Mouse (Mus musculus) mouse trophoblast stem cell (cell line): ENCODE data around the gene Art3.
"Not testable (repeated sequence)": the region's sequence is repeated elsewhere in the genome, so short reads cannot be mapped to it uniquely, and the experiment has no call there.

ENCODE experiments used
- in situ Hi-C, 2 experiments: fragments of 300-500 bp; cut with MseI, MboI; formaldehyde crosslinking; loops; 2 replicates in 1 of 2; 3 replicates in 1 of 2; pipeline ENCODE4 v1.15.1; 2025

Art3 gene

DNA sequence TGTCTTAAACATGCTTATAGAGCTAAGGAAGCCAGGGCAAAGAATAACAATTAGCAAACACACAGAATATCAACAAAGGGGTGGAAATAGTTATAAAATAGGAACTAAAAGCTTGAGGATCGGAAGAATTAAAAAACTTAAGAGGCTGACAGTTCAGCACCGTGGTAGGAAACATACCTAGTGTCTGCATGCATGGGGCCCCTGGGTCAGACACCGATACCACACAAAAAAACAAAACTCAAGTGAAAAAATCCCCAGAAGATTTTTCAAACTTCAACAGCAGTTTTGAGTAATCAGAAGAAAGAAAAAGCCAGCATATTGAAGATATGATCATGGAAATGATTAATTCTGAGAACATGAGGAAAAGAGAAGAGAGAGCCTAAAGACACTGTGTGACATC, 5.1 kb downstream of the Art3 start:
- in situ Hi-C loops: no loop called here

DNA sequence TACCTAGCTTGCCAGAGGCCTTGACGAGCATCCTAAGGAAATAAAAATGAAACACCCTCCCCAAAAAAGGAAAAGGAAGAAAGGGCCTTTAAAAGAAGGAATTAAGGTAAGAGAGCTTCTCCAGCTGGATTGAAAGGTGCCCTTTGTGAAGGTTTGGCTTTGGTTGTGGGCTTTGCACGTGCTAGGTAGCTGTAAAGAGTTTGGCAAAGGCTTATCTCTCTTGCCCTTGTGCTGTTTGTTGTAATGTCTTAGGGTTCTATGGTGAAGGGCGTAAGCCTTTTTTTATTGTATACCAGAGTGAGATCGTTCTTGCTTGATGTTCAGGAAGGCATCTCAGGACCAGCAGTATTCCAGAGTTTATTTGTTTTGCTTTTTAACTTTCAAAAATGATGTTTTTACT, 9.0 kb downstream of the Art3 start:
- in situ Hi-C loops: no loop called here

DNA sequence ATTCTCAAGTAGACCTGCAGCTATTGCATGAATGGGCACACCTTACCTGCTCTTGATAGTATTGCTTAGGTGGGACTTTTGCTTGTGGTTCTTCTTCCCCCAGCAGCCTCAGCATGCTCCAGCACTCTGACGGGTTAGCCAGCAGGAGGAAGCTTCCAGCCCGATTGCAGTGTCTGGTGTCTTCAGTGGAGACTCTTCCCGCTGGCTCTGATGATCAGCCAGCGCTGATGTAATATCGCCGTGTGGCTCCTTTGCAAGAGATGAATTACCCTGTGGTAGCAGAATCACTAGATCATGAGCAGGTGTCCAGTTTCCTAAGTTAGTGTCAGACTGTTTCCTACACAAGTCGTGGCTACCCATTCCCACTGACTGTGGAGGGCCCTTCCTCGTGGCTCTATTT, 13.4 kb downstream of the Art3 start:
- in situ Hi-C loops: no loop called here

- in situ Hi-C loops: no loop called here
Measured at GRCm38 (mm10) chr5:92348794-92349413, 17.3 kb downstream of the Art3 start, which contains the start of gene Cxcl10. Cxcl10 (minus strand) TSS chr5:92348889.

DNA sequence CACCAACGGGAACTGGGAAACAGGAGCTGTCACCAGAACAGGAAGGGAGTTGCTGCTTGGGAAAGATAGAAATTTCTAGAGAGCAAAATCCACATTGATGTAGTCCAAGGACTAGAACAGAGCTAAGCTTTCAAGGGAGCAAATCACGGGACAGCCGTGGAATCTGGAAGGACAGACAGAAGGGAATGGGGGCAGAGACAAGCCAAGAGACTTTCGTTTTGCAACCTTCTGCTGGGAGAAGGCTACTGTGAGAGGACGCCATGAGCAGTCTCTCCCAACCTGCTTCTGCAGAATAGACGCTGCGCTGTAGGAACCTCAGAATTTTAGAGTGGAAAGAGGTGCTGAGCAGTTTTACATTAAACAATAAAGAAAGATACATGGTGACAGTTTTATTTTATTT, 18.1 kb downstream of the Art3 start:
- in situ Hi-C loops: no loop called here

DNA sequence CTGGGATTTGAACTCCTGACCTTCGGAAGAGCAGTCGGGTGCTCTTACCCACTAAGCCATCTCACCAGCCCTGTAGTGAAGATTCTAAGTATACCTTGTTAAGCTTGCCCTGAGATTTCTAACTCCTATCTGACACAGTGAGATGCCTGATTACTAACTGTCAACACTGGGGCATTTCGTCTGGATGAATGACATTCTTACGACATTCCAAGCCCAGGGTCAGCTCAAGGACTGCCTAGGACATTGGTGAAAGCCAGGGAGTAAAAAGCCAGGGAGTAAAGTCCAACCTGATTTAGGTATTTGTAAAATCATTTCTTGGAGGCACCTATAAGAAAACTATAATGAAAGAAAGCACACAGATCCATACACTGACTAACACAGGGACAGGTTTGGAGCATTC, 21.1 kb downstream of the Art3 start:
- in situ Hi-C loops: not testable (repeated sequence)

DNA sequence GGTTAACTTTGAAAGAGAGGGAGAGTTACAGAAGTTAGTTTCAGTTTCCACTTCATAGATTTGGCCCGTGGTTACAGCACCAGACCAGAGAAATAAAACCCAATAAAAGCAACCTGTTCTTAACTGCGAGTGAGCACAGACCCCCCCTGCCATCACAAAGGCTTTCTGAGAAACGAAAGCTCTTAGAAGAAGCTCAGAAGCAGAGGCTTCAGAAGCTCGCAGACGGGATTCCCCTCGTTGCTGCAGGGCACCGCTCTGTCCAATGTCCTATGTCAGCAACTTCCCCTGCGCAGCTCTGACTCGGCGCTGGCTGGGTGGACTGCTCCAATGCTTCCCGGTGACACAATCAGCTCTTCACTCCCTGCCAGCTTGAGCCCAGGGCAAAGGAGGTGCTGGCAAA, 21.9 kb downstream of the Art3 start:
- in situ Hi-C loops: no loop called here

DNA sequence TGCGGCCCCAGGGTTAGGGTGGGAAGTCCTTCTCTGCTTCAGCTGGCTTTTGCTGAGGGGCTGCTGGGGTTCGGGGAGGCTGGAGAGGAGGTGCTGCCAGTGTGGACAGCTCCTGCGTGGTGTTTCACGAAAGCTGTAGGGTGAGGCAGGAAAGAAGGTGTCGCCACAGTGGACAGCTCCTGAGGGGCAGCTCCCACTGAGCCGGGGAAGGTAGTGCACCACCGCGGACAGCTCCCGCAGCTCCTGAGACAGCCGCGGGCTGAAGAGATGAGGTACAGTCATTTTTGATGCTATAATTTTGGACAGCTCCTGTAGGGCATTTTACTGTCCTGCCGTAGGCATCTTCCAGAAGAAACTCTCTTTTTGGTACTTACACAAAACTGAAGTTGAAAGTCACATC, 26.4 kb downstream of the Art3 start:
- in situ Hi-C loops: no loop called here

DNA sequence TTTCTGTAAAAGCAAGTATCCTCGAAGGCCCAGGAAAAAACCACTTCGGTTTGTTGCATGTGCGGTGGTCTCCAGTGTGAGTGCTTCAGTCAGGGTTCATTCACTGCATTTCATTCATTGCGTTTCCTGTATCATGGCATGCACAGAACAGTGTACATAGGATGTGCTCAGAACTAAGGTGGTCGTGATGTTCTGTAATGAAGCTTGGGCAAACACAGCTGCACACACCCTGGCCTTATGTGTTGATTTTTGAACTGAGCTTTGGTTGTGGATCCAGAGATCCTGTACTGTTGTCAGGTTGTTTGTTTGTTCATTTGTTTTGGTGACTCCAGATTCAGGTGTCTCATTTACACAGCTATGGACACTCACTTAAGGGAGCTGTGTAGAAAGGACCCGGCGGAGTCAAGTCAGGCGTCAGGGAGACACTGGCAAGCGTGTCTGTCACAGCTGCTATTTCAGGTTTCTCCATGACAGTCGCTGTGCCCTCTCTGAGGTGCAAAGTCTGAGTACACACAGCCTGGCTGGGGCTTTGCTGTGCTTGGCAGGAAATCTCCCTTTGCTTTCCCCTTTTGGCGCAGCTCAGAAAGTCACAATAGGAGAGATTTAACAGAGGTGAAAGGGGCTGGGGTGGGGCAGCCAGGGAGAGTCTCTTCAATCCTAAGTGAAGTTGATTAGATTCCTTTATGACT, 27.3 kb downstream of the Art3 start:
- in situ Hi-C loops: no loop called here

DNA sequence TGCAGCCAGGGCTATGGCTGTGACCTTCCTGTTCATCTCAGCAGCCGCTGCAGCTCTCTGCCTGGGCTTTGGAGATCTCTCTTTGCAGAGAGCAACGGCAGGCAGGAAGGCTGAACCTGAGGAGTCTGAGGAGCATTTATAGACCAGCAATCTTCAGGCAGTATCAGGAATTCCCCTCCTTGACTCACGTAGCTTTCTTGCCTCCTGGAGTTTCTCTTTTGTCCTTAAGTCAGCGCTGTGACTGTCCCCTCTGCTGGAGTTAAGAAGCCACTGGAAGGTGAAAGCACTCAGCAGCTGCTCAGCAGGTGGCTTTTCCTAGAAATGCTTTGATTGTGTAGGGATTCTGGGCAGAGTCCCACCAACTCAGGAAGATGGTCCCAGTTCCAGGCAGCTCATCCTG, 31.6 kb downstream of the Art3 start:
- in situ Hi-C loops: no loop called here

DNA sequence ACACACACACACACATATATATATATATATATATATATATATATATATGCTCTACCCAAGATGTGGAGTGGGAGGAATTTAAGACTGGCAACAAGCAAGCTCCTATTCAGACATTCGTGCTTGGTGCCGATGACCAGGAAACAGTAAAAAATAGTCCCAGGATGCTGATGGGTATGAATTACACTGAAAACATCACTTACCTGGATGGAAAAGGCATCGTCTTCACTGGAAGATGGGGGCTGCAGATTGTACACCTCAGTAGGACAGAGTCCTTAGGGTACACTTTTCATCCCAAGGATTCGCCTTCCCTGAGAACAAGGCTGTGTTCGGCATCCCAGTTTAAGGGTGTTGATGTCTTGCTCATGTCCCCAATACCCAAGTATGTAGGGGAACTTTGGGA, 32.4 kb downstream of the Art3 start:
- in situ Hi-C loops: no loop called here

DNA sequence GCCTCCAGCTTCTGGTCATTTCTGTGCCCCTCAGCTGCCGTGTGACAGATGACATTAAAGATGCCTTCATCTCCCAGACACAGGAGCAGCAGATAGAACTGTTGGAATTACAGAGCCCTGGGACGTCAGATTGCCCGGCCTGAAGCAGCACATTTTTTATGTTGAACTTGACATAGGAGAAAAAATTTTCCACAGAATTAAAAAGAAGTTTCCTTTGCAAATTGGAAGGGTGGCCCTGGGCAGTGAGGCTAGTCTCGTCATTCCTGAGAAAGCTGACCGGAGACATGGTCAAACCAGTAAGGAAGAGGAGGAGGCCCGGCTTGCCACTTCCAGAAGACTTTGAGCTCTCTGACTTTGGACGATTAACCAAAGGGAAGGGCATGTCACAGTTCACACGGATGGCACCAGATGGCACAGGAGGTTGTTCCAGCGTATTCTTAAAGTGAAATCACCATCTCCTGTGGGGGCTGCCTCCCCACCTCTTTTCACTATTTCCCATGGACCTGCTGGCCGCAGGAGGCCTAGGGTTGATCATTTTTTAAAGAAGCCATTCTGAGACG, 33.6 kb downstream of the Art3 start:
- in situ Hi-C loops: no loop called here

- in situ Hi-C loops: no loop called here
Measured at GRCm38 (mm10) chr5:92366565-92366964, 34.9 kb downstream of the Art3 start.

DNA sequence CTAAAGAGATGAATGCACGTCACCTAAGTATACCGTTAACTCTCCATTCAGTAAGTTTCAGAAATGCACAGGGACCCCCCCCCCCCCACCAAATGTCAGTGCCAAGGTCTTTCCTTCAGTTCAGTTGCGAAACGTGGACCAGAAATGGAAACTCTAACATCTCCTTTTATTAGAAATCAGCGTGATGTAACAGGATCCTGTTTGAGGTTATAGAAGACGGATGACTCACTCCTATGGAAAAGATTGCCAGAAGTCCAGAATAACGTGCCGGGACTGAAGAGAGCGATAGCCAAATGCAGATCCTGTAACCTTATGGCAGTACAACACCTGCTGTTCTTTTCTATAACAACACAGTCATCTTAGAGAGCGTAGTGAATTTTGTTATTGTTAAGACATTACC, 36.8 kb downstream of the Art3 start:
- in situ Hi-C loops: no loop called here

- in situ Hi-C loops: no loop called here
Measured at GRCm38 (mm10) chr5:92369151-92369994, 37.7 kb downstream of the Art3 start.

GRCm38 (mm10) chr5:92370392-92370791, 38.8 kb downstream of the Art3 start:
- in situ Hi-C loops: no loop called here

DNA sequence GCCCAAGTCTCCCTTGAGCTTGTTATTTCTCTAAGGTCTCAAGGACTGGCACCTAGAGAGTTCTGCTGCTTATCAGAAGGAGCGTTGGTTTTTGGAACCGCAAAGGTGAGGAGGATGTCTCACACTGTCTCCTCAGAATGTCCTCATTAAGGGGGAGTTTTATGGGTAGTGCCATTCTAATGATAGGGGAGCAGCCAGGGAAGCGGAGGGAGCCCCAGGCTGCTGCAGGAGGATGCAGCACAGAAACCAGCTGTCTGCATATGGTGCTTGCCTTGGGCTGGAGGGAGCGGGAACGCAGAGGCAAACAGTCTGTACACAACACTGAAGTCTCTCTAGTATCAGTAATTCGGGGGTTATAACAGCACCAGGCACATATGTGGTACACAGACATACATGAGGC, 39.3 kb downstream of the Art3 start:
- in situ Hi-C loops: no loop called here

DNA sequence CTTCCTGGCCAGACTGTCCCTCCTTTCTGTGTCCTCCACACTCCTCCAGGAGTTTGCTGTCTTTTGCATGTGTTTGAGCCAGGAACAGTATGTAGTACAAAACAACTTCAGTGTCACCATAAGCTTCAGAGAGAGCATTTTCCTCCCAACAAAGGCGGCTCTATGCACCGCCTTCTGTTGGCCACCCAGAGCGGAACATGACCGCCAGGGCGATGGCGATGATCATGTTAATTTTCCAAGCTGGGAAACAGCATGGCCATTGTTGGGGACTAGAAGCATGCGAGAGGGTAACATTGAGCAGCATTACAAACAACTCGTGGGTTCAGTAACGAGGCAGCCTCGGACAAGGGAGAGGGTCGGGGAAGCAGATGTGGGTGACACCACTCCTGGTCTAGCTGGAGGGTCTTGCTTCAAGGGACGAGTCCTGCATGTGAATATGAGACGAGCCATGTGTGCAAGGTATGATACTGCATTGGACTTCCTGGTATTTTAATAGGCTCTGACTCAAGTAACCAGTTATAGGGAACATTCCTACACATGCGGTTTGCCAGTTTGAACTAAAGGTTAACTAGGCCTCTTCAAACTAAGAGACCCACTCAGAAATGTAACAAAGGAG, 39.8 kb downstream of the Art3 start:
- in situ Hi-C loops: no loop called here

DNA sequence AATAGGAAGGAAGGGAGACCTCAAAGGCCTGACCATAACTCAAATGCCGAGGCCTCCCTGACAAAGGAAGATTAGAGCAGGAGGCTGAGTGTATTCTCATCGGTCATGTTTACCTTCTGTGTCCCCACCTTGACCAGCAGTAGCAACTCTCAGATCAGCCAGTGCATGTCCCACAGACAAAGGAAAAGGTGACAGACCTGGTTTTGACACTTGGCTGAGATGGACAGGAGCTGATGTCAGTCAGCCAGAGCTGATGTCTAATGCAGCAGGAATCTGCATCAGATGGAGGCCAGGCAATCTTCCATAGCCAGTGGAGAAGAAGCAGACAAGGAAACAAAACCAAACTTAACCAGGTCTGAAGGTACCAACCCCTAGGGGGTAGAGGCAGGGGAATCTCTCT, 41.0 kb downstream of the Art3 start:
- in situ Hi-C loops: no loop called here

GRCm38 (mm10) chr5:92374721-92375142, 43.1 kb downstream of the Art3 start:
- in situ Hi-C loops: no loop called here

DNA sequence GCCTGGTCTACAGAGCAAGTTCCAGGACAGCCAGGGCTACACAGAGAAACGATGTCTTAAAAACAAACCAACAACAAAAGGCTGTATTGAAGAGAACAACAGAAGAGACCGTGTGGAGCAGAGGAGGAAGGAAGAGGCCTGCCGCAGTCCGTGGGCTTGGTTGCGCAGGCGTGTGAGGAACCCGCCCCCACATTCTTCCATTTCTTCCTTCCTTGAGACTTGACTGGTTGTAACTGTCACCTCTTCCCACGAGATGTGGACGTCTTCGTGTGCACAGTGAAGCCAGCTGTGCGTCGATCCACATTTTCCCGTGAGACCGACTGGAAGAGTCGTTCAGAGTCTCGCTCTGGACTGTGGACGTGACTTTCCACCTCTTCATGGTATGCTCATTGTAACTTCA, 43.7 kb downstream of the Art3 start:
- in situ Hi-C loops: no loop called here

DNA sequence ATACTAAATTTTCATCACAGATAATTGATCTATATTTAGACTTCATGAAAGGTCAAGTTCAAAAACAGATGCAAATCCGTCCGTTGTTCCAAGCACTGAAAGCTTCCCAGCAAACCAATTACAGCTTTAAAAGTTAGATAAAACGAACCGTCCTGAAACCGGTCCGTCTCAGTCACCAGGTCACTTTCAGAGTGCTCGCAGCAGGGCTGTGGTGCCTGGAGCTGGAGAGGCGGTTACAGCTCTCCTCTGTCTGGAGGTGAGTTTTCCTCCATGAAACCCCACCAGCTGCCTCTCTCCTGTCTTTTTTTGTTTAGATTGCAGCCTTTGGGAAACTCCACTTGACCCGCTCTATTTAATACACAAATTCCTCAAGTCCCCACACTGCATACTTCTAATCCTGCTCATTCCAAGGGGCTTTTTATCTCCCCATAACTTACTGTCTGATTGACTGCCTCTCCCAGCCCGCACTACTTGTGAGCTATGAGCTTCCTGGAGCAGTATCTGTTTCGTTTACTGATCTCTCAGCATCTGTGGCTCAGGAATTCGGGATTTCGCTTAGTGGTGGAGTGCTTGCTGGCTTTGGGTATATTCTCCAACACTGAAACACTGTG, 45.3 kb downstream of the Art3 start:
- in situ Hi-C loops: no loop called here
